Mouse (Mus musculus): ENCODE measurements around the gene Nmrk1. TPM values are rescaled to one million over a fixed set of nuclear protein-coding genes. Genes with fewer than 3 reads are reported as not detected.

Nmrk1 gene
- polyA plus RNA-seq, 1 experiment from 2014 or later: 4.9 TPM

- Histone ChIP-seq H3K27ac (replicated peaks) (no peak overlapping the region), H3K4me2 (replicated peaks; ENCODE audit: low read depth) (no peak overlapping the region), H3K4me3 (ENCODE audit: low read depth, low read length) (no peak overlapping the region), H3K9me3 (ENCODE audit: control insufficient read depth, low read length) (no peaks in the 10 kb centered on the region), H3K27me3 (ENCODE audit: control insufficient read depth, insufficient read depth, low read length) (no peaks in the 10 kb centered on the region), H3K9ac (ENCODE audit: low read length) (no peak overlapping the region), H3K36me3 (ENCODE audit: control insufficient read depth, insufficient read depth, low read length) (no peaks in the 10 kb centered on the region), H3K4me1 (replicated peaks; ENCODE audit: control insufficient read depth, insufficient read depth) (no peaks in the 10 kb centered on the region)
- peak; percentile 12; the same call in 1 of the 2 replicates for TF ChIP-seq CTCF (IDR thresholded peaks at IDR 0.05; ENCODE audit: low read depth)
- TF ChIP-seq EP300 (optimal IDR thresholded peaks at IDR 0.05): no peak
- ATAC-seq (ENCODE audit: low FRiP score, low TSS enrichment) (no peak), DNase-seq (ENCODE audit: low spot score) (no peak)
- WGBS: 73% methylated on average over 4 of the region's 4 CpGs
Measured at GRCm38 (mm10) chr19:18682142-18682541, 50.4 kb downstream of the Nmrk1 start.

DNA sequence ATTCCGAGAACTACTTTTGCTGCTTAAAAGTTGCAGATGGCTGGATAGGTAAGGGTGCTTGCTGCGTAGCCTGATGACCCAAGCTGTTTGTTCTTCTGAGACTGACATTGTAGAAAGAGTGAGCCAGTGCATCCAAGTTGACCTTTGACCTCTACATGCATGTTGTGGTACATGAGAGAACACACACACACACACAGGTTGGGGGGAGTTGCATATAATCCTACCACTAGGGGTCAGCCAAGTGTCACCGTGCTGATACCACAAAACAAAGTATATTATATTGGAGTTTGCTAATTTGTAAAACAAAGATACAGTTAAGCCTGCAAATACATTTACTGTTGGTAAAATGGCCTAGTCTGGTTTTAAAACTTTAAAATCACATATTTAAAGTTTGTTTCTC, 55.8 kb downstream of the Nmrk1 start:
- Histone ChIP-seq H3K4me2 (replicated peaks; ENCODE audit: low read depth) (no peak overlapping the region), H3K9ac (ENCODE audit: low read length) (no peak overlapping the region), H3K27me3 (ENCODE audit: control insufficient read depth, insufficient read depth, low read length) (no peaks in the 10 kb centered on the region), H3K9me3 (ENCODE audit: control insufficient read depth, low read length) (no peaks in the 10 kb centered on the region), H3K4me3 (ENCODE audit: low read depth, low read length) (no peak overlapping the region), H3K4me1 (replicated peaks; ENCODE audit: control insufficient read depth, insufficient read depth) (no peaks in the 10 kb centered on the region), H3K27ac (replicated peaks) (no peak overlapping the region), H3K36me3 (ENCODE audit: control insufficient read depth, insufficient read depth, low read length) (no peaks in the 10 kb centered on the region)
- 65% methylated on average over 3 of the region's 3 CpGs for WGBS
- TF ChIP-seq CTCF (IDR thresholded peaks at IDR 0.05; ENCODE audit: low read depth) (peak; percentile 85), EP300 (optimal IDR thresholded peaks at IDR 0.05) (no peak)
- DNase-seq (ENCODE audit: low spot score) (peak; percentile 47), ATAC-seq (ENCODE audit: low FRiP score, low TSS enrichment) (no peak)

DNA sequence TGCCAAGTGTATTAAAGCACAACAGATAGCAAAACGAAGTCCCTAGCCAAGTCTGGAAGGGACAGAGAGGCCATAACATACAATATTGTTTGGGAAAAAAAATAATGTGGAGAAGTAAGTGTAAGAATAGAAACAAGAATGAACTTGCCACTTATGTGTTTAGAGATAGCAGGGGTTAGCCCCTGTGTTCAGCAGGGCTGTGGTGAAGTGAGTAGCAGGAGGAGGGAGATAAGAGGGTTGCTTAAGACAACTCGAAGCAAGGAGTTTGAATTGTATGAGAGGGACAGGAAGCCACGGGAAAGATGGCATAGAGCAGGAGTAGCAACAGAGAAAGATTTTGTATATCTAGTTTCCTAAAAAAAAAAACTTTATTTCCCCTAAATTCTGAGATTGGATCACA, 60.4 kb downstream of the Nmrk1 start:
- H3K36me3 ChIP-seq (ENCODE audit: control insufficient read depth, insufficient read depth, low read length): no peaks in the 10 kb centered on the region
- H3K9me3 ChIP-seq (ENCODE audit: control insufficient read depth, low read length): no peaks in the 10 kb centered on the region
- H3K4me2 ChIP-seq (replicated peaks; ENCODE audit: low read depth): no peak overlapping the region
- 80% methylated on average over 3 of the region's 3 CpGs for whole genome bisulfite sequencing
- H3K27me3 ChIP-seq (ENCODE audit: control insufficient read depth, insufficient read depth, low read length): no peaks in the 10 kb centered on the region
- no peak overlapping the region for H3K9ac ChIP-seq (ENCODE audit: low read length)
- H3K4me3 ChIP-seq (ENCODE audit: low read depth, low read length): no peak overlapping the region
- TF ChIP-seq CTCF (IDR thresholded peaks at IDR 0.05; ENCODE audit: low read depth): no peak
- no peak for TF ChIP-seq EP300 (optimal IDR thresholded peaks at IDR 0.05)
- DNase-seq (ENCODE audit: low spot score): no peak
- H3K27ac ChIP-seq (replicated peaks): no peak overlapping the region
- no peaks in the 10 kb centered on the region for H3K4me1 ChIP-seq (replicated peaks; ENCODE audit: control insufficient read depth, insufficient read depth)
- no peak for ATAC-seq (ENCODE audit: low FRiP score, low TSS enrichment)

DNA sequence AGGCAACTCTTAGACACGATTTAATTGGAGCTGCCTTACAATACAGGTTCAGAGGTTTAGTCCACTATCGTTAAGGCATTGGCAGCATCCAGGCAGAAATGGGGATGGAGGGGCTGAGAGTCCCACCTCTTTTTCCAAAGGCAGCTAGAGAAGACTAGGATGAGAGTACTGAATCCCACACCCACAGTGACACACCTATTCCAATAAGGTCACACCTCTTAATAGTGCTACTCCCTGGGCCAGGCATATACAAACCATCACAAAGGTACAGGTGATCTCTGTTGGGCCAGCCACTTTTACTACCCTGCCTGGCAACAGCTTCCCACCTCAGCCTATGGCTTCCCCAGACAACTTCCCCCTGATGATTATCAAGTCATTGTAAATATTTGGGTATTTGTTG, 61.0 kb downstream of the Nmrk1 start:
- no peak overlapping the region for H3K9ac ChIP-seq (ENCODE audit: low read length)
- no peak overlapping the region for H3K27ac ChIP-seq (replicated peaks)
- no peak for ATAC-seq (ENCODE audit: low FRiP score, low TSS enrichment)
- DNase-seq (ENCODE audit: low spot score): no peak
- no peaks in the 10 kb centered on the region for H3K4me1 ChIP-seq (replicated peaks; ENCODE audit: control insufficient read depth, insufficient read depth)
- no peak overlapping the region for H3K4me3 ChIP-seq (ENCODE audit: low read depth, low read length)
- no peak for TF ChIP-seq EP300 (optimal IDR thresholded peaks at IDR 0.05)
- no peak for TF ChIP-seq CTCF (IDR thresholded peaks at IDR 0.05; ENCODE audit: low read depth)
- no peaks in the 10 kb centered on the region for H3K9me3 ChIP-seq (ENCODE audit: control insufficient read depth, low read length)
- no peaks in the 10 kb centered on the region for H3K27me3 ChIP-seq (ENCODE audit: control insufficient read depth, insufficient read depth, low read length)
- WGBS: 90% methylated on average over 2 of the region's 2 CpGs
- H3K36me3 ChIP-seq (ENCODE audit: control insufficient read depth, insufficient read depth, low read length): no peaks in the 10 kb centered on the region; the same call in 1 of the 2 replicates
- H3K4me2 ChIP-seq (replicated peaks; ENCODE audit: low read depth): no peak overlapping the region

DNA sequence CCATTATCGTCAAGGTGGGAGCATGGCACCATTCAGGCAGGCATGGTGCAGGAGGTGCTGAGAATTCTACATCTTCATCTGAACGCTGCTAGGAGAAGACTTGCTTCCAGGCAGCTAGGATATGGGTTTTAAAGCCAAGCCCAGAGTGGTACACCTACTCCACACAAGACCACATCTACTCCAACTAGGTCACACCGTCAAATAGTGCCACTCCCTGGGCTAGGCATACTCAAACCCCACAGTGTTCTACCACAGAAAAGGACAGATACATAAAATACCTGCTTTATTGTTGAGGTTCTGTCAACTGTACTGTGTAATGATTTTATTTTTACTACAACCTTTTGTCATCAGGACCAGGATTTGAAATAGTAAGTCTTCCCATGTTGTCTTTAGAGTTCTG, 63.4 kb downstream of the Nmrk1 start:
- no peaks in the 10 kb centered on the region for H3K9me3 ChIP-seq (ENCODE audit: control insufficient read depth, low read length)
- H3K36me3 ChIP-seq (ENCODE audit: control insufficient read depth, insufficient read depth, low read length): no peaks in the 10 kb centered on the region; the same call in 1 of the 2 replicates
- ATAC-seq (ENCODE audit: low FRiP score, low TSS enrichment) (no peak), DNase-seq (ENCODE audit: low spot score) (no peak)
- no peak overlapping the region for H3K9ac ChIP-seq (ENCODE audit: low read length)
- H3K4me1 ChIP-seq (replicated peaks; ENCODE audit: control insufficient read depth, insufficient read depth): no peaks in the 10 kb centered on the region
- no peak overlapping the region for H3K4me3 ChIP-seq (ENCODE audit: low read depth, low read length)
- no peak overlapping the region for H3K27ac ChIP-seq (replicated peaks)
- TF ChIP-seq EP300 (optimal IDR thresholded peaks at IDR 0.05) (no peak), CTCF (IDR thresholded peaks at IDR 0.05; ENCODE audit: low read depth) (no peak)
- no peaks in the 10 kb centered on the region for H3K27me3 ChIP-seq (ENCODE audit: control insufficient read depth, insufficient read depth, low read length)
- H3K4me2 ChIP-seq (replicated peaks; ENCODE audit: low read depth): no peak overlapping the region
- WGBS: 89% methylated on average over 3 of the region's 3 CpGs

DNA sequence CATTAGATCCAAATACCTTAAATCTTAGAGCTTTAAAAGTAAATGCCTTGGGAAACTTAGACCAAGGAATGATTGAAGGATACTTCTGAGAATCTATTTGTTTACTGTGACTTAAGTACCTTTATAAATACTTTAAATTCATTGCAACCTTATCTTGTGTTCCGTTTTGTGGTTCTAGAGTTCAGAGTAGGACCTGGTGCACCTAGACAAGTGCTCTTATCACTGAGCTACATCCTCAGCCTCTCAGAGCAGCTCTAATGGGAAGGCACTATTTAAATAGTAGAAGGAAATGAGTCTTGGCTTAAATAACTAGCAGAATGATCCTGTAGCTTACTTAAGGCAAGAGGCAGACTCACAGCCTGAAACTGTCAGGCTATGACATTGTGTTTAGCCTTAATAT, 63.8 kb downstream of the Nmrk1 start:
- ATAC-seq (ENCODE audit: low FRiP score, low TSS enrichment) (no peak), DNase-seq (ENCODE audit: low spot score) (no peak)
- H3K27ac ChIP-seq (replicated peaks): no peak overlapping the region
- H3K4me2 ChIP-seq (replicated peaks; ENCODE audit: low read depth): no peak overlapping the region
- no peak overlapping the region for H3K9ac ChIP-seq (ENCODE audit: low read length)
- WGBS: 40% methylated on average over 1 of the region's 1 CpGs
- no peaks in the 10 kb centered on the region for H3K9me3 ChIP-seq (ENCODE audit: control insufficient read depth, low read length)
- H3K4me3 ChIP-seq (ENCODE audit: low read depth, low read length): no peak overlapping the region
- H3K36me3 ChIP-seq (ENCODE audit: control insufficient read depth, insufficient read depth, low read length): no peaks in the 10 kb centered on the region; the same call in 1 of the 2 replicates
- H3K27me3 ChIP-seq (ENCODE audit: control insufficient read depth, insufficient read depth, low read length): no peaks in the 10 kb centered on the region
- no peak for TF ChIP-seq EP300 (optimal IDR thresholded peaks at IDR 0.05)
- no peak for TF ChIP-seq CTCF (IDR thresholded peaks at IDR 0.05; ENCODE audit: low read depth)
- H3K4me1 ChIP-seq (replicated peaks; ENCODE audit: control insufficient read depth, insufficient read depth): no peaks in the 10 kb centered on the region

Other genes with a start within 250 kb of the Nmrk1 start
- gene Ostf1, start 127 bp upstream of the Nmrk1 start, polyA plus RNA-seq (2015; fragmentation: Nextera tagmentation; extraction: Ambion mirVana): 129 and 134 TPM in 2 replicates
- 18.4 and 18.6 TPM in 2 replicates for gene Carnmt1, start 38.8 kb downstream of the Nmrk1 start, polyA plus RNA-seq (2015; fragmentation: Nextera tagmentation; extraction: Ambion mirVana)
- gene D030056L22Rik, start 81.2 kb downstream of the Nmrk1 start, polyA plus RNA-seq (2015; fragmentation: Nextera tagmentation; extraction: Ambion mirVana): 11.4 and 12.8 TPM in 2 replicates
- 0.01 and 0.05 TPM in 2 replicates for gene Trpm6, start 118.0 kb downstream of the Nmrk1 start, polyA plus RNA-seq (2015; fragmentation: Nextera tagmentation; extraction: Ambion mirVana)

Data from stomach, postnatal 0 days (tissue).